Mouse (Mus musculus) gastrocnemius, postnatal 4 days (tissue): Measurements from ENCODE around the gene Letmd1. TPM values are rescaled to one million over a fixed set of nuclear protein-coding genes. Genes with fewer than 3 reads are reported as not detected.
A peak's percentile ranks its signal among the peaks of the same experiment; 100 is the strongest.
"Not testable (repeated sequence)": the region's sequence is repeated elsewhere in the genome, so short reads cannot be mapped to it uniquely, and the experiment has no call there.

Experiments used
- DNase-seq, 2 experiments: peaks; one replicate each; pipeline ENCODE4 v3.0.0; 2021 to 2022; ENCODE audit warnings: low spot score in 2 of 2, mixed read lengths in 2 of 2
- total RNA-seq, 2 experiments: library from RNA; stranded (reverse); gene quantifications; 2 replicates each; pipeline ENCODE4 v1.2.3; 2021

Gene Letmd1
- total RNA-seq, 2 experiments from 2014 or later: 20.9 to 24.1 TPM

DNA sequence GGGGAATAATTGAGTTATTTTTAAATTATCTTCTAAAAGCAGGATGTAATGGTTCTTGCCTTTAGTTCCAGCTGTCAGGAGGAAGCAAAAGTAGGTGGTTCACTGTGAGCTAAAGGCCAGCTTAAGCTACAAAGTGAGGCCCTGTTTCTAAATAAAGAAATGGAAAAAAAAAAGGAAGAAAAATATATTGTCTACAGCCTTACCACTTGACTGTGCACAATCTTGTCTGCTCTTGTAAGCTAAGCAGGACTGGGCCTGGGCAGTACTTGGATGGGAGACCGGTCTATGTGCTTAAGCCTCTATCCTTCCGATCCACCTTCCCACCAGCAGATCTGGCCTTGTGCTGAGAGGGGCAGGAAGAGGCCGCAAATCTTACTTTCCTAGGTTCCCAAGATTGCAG is 19.3 kb upstream of the Letmd1 start:
- no peak for DNase-seq

- peak in 1 of 2 experiments; percentile 58 for DNase-seq
Observed at GRCm38 (mm10) chr15:100451245-100451644, 17.6 kb upstream of the Letmd1 start.

GRCm38 (mm10) chr15:100452486-100452885 is 16.3 kb upstream of the Letmd1 start:
- no peak for DNase-seq

- DNase-seq: no peak
Observed at GRCm38 (mm10) chr15:100456356-100456991, 12.3 kb upstream of the Letmd1 start.

GRCm38 (mm10) chr15:100457340-100457739 is 11.5 kb upstream of the Letmd1 start:
- DNase-seq: peak; percentile 40 to 70

DNA sequence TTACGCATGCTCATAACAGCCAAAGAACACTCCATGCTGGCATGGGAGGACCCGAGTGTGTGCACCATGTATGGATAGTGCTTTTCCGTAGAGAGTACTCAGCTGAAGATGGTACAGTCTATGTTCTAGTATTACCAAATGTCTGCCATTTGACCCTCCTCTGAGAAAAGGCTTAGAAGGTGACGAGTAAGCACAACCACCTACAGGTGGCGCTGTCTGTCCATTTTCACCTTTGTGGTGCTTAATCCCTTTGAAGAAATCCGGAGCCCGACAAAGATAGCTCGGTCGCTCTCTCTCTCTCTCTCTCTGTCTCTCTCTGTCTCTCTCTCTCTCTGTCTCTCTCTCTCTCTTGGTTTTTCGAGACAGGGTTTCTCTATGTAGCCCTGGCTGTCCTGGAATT is 10.8 kb upstream of the Letmd1 start:
- DNase-seq: peak in 1 of 2 experiments; percentile 48

DNA sequence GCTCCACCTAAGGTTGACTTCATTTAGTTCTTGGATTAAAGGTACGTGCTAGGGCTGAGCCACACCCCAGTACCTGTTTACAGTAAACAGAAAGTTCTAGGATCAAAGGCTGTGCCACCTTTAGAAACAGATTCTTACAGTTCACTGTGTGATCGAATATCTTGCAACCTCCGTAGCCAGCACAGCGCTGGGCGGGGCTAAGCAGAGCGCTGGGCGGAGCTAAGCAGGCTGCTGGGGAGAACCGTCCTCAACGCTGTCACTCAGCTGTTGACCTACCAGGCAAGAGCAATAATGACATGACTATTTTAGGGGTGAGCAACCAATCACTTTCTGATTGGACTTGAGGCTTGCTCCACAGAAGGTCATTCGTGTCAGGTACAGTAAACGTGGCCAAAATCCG is 7.9 kb upstream of the Letmd1 start:
- DNase-seq: no peak

- no peak for DNase-seq
Observed at GRCm38 (mm10) chr15:100461646-100462045, 7.2 kb upstream of the Letmd1 start.

- DNase-seq: no peak
Observed at GRCm38 (mm10) chr15:100462086-100462485, 6.7 kb upstream of the Letmd1 start.

DNA sequence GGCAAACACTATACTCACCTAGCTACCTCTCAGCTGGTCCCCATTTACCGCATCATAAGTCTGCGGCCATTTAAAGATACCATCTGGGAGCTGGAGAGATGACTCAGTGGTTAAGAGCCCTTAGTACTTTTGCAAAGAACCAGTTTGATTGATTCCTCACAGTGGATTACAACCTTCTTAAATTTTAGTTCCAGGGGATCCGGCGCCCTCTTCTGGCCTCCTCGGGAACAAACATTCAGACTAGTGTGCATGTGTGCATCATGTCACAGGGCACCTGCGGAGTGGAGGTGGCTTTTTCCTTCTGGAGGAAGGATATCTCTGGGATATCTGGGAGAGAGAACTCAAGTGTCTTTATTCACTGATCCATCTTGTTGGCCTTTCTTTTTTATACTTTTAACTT is 5.1 kb upstream of the Letmd1 start:
- DNase-seq: peak in 1 of 2 experiments; percentile 58

DNA sequence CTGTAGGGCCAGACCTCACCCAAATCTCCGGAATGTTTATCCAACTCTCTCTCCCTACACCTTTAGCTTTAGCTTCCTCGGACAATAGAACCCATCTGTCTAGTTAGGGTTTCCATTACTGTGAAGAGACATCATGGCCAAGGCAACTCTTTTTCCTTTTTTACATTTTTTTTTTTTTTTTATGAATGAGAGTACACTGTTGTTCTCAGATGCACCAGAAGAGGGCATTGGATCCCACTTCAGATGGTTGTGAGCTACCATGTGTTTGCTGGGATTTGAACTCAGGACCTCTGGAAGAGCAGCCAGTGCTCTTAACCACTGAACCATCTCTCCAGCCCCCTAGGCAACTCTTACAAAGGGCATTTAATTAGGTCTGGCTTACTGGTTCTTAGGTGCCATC is 3.4 kb upstream of the Letmd1 start:
- DNase-seq: no peak

DNA sequence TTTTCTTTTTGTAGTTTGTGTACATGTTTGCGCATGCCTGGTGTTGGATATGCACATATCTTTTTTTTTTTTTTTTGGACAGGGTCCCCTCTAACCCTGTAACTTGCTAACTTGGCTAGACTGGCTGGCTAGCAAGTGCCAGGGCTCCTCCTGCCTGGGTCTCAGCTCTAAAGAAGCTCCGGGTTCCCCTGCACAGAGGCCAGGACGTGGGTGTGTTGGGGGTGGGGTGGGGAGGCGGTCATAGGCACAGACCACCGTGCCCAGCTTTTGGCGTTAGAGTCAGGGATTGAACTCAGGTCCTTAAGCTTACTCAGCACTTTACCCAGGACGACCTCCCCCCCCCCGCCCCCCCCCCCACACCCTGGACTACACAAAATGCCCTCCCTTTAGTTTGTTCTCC is 1.1 kb upstream of the Letmd1 start:
- DNase-seq: no peak

DNA sequence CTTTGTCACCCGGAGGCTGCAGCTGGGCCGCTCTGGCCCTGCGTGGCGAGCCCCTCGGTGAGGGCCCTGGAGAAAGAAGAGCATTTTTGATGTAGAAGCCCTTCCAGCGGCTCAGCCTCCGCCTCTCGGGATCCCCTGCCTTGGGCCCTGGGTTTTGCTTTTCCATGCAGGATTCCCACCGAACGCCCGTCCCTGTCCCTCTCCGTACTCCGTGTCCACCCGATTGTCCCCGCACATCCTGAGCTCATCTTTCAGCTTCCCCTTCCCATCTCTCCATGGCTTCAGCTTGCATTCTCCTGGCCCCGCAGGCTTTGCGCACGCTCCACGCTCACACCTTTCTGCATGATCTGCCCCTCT is 344 bp downstream of the Letmd1 start:
- DNase-seq: no peak

DNA sequence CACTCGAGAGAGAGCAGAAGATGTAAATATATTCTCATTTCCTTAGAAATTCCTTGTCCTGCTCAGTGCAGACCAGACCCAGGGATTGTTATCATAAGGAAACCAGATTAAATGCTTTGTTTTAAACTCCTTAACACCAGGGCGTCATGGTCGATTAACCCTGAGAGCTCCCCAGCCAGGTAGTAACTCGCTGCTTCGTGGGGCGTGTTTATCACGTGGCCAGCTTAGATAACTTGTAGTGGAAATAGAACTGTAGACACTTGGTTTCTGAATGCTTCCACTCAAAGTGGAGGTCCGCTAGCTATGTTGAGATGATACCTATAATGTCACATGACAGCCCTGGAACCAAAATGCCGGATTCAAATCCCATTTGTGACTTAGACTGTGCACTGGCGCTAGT is 1.2 kb downstream of the Letmd1 start:
- DNase-seq: no peak

DNA sequence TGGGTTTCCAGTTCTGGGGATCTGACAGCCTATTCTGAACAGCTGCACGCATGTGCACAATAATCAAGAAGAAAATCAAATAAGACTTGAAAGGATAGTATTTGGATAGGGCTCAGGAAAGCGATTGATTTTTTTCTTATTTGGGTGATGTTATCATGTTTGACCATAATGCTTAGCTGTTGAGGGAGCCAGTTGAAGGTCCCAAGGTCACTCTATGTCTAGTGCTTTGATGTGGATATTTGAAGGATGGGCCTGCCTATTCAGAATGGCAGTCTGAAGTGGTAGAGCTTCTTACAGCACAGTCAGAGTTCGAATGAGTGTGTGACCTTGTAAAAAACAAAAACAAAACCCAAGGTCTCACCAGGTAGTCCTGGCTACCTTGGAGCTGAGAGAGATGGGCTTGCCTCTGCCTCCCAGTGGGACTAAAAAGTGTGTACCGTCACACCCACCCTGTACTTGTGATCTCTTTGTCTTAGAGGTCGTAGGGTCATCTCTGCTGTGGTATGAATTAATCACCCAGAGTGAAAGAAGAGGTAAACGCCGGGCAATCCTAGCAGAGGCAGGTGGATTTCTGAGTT is 5.2 kb downstream of the Letmd1 start:
- DNase-seq: no peak

DNA sequence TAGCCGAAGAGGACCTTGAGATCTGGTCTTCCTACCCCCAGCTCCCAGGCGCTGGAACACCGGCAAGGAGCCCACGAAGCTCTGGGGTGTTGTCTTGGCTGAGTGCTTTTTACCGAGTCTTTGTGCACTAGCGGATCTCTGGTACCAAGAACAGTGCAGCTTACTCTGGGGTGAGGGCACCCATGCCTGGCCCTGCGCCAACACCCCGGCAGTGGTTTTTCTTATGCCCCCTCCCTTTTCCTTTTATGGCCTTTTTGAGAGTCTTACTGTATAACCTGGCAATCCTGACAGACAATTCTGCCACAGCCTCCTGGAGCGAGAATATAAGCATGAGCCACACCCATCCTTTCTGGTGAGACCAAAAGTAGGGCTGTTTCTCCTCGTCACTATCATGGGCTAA is 9.5 kb downstream of the Letmd1 start:
- no peak for DNase-seq

- DNase-seq: no peak
Observed at GRCm38 (mm10) chr15:100478925-100479324, 10.1 kb downstream of the Letmd1 start.

GRCm38 (mm10) chr15:100485576-100485975 is 16.8 kb downstream of the Letmd1 start:
- DNase-seq: no peak

- no peak for DNase-seq
Observed at GRCm38 (mm10) chr15:100486450-100486849, 17.6 kb downstream of the Letmd1 start.

DNA sequence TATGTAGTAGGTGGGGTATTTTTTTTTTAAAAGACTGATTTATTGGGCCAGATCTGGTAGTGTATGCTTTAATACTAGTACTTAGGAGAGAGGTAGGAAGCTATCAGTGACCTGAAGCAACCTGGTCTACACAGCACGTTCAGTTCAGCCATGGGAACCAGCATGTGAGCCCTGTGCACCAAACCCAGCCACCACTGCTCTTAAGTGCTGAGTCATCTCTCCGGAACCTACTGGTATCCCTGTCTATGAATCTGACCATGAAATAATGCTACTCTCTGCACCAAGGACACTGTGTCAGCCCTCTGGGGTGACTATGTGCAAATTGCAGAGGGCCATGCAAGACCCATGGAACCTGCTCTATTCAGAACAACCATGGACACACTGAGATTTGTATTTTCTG is 18.2 kb downstream of the Letmd1 start:
- DNase-seq: no peak

DNA sequence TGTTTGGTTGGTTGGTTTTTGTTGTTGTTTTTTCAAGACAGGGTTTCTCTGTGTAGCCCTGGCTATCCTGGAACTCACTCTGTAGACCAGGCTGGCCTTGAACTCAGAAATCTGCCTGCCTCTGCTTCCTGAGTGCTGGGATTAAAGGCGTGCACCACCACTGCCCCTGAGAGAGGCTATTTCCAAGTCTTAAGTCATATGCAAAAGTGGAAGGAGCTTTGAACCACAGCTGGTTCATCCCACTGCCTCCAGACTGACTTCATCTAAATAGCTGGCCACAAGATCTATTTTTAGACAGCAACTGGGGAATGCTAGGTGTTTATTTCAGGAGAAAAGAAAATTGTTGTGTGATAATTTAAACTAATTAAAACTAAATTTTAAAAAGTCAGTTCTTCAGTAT is 19.5 kb downstream of the Letmd1 start:
- not testable (repeated sequence) for DNase-seq

- DNase-seq: no peak
Observed at GRCm38 (mm10) chr15:100489263-100489662, 20.4 kb downstream of the Letmd1 start.

DNA sequence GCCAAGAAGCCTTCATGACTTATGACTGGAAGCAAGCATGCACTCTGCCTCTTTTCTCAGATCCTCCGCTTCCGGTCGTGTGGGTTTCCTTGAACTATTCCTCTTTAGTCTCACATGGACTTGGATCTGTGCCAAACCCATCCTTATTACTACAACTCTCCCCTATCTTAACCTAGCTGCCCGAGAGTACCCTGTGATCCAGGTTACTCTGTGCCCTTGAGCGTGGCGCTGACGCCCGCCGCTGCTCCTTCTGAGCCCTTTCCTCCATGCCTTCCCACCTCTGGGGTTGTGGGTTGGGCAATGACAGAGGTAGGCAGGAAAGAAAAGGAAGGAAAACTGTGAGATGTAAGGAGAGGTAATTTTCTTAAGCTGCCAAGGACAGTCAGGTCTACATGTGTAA is 23.1 kb downstream of the Letmd1 start:
- DNase-seq: no peak
